Mouse (Mus musculus): ENCODE measurements around the gene Islr2.
A peak's percentile ranks its signal among the peaks of the same experiment; 100 is the strongest.

Gene Islr2

GRCm38 (mm10) chr9:58220218-58220903 lies 16.2 kb upstream of the Islr2 start:
- DNase-seq: peak in 1 of 2 experiments; percentile 29

DNA sequence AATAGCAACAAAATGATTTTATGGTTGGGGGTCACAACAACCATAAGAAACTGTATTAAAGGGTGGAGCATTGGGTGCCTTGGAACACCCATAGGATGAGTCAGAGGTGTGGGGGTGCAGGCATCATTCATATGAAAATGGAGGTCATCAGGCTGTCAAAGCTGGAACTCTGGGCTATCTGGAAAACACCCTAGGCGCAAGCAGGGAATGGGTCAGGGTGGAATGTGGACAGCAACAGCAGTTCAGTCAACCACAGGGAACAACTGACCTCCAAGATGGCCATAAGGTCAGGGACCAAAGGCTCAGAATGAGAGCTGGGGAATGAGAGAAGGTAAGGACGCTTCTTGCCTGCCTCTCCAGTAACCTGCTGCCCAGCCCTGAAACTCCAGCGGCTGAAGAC lies 14.4 kb upstream of the Islr2 start:
- DNase-seq: no peak

DNA sequence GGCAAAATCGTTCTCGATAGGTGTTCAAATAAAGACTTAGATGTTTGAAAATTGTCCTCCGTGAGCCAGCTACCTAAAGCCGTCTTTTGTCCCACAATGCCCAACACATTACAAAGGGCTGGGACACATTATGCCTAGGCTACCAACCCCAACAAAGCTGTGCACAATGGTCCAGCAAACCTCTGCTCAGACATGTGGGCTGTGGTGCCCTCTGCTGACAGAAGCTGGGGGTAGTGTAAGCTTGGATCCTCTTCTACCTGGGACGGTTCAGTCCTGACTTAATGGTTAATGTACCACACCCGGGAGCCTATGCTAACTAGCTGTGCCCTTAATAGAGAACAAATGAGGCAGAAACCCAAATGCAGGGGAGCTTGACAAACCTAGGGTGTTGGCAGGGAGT lies 12.3 kb upstream of the Islr2 start:
- DNase-seq: no peak

GRCm38 (mm10) chr9:58214519-58215180 lies 10.5 kb upstream of the Islr2 start:
- DNase-seq: no peak

DNA sequence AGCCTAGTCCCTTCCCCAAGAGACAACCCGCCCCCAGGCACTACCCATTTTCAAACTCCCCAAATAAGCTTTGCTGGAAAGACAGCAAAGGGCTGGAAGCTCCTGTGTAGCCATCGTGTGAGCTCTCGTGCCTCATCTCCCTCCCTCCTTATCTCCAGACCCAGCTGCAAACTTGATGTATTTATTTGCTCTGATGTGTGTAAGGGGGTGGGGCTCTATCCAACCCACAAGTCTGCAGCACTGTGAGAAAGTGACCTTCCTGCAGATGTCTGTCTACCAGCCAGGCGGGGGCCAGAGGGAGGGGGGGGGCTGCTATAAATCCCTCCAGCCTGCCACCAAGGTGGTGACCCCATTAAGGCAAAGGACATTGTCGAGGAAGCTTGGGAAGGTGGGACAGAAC lies 9.7 kb upstream of the Islr2 start:
- DNase-seq: no peak

DNA sequence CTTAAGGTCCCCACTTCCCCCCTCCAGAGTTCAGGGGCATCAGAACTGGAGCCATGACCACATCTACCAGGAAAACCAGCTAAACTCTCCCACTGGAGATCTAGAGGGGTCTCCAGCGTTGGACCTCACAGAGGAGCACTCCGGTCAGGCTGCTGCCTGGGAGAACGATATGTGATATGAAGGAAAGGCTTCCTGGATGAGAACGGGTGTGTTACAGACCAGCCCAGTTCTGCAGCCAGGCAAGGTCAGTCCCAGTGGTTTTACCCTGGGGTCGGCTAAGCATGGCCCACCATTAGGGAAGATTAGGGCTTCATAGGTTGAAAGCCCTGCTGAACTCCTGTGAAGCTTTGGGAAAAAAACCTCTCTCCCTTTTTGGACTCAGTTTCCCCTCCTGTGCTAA lies 9.3 kb upstream of the Islr2 start:
- DNase-seq: no peak

- no peak for DNase-seq
Measured at GRCm38 (mm10) chr9:58210304-58210627, 6.1 kb upstream of the Islr2 start.

DNA sequence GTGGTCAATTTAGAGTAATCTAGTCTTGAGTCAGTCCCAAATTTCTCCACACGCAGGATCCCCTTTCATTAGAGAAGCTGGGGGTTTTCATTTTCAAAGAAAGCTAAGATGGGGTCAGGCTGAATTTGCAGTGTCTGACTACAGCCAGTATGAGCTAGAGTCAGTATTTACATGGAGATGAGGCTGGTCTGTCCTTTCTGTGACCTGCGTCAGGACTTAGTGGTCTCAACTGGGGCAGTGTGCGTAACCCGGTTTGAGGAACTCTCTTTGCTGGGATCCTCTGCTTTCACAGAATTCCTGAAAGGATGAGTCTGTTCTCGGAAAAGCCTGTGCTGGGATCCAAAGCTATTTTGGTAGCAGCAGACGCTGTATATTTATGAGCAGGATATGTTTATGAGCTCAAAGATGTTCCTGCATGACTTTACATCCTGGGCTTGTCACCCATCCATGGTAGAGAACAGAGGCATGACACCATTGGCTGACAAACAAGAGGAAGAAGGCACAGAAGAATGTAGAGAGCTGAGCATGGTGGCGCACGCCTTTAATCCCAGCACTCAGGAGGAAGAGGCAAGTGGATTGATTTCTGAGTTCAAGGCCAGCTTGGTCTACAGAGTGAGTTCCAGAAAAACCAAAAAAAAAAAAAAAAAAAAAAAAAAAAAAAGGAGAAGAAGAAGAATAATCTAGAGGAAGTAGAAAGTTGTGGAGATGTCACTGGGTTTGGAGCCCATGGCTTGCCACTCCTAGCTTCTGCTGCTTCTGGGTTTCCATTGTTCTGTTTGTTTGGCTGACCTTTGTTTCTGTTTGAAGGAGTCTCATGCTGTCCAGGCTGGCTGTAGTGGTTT lies 5.6 kb upstream of the Islr2 start:
- no peak for DNase-seq

GRCm38 (mm10) chr9:58206013-58206412 lies 1.9 kb upstream of the Islr2 start:
- DNase-seq: no peak

GRCm38 (mm10) chr9:58204448-58205000 lies 405 bp upstream of the Islr2 start:
- DNase-seq: peak; percentile 90 to 91

- no peak for DNase-seq
Measured at GRCm38 (mm10) chr9:58202676-58203453, 1.3 kb downstream of the Islr2 start.

- no peak for DNase-seq
Measured at GRCm38 (mm10) chr9:58201861-58202549, 2.1 kb downstream of the Islr2 start.

- no peak for DNase-seq
Measured at GRCm38 (mm10) chr9:58201091-58201842, 2.9 kb downstream of the Islr2 start.

DNA sequence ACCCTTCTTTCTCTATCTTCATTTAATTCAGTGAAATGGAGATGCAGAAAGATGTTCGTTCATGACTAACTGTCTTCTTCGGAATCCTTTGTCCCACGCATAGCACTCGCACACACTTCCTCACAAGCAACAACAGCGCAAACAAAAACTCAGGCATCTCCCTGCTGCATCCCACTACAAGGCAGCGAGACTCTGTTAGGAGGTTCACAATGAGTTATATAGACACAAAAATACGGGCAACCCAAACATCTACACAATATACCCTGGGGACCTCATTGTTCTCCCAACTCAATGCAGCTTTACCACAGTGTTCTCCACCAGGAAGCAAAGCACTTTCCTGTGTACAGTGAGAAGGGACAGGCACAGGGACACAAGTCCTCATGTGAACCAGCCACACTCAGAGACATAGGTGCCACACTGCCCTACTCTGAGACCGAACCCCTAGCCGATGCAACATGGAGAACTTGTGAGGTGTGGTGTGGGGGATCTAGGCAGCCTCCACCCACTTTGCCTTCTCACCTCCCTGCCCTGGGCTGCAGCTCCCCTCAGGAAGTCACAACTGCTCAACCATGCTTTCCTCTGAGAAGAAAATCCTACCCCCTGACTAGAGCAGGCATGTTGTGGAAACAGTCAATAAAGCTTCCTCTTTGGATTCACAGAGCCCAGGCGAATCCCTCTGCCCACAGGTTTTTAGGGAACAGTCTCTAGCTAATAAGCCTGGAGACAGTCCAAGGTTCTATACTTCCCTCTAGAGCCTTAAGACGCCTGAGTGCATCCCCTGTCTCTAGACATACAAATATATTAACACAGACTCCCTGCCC lies 3.6 kb downstream of the Islr2 start:
- DNase-seq: no peak

DNA sequence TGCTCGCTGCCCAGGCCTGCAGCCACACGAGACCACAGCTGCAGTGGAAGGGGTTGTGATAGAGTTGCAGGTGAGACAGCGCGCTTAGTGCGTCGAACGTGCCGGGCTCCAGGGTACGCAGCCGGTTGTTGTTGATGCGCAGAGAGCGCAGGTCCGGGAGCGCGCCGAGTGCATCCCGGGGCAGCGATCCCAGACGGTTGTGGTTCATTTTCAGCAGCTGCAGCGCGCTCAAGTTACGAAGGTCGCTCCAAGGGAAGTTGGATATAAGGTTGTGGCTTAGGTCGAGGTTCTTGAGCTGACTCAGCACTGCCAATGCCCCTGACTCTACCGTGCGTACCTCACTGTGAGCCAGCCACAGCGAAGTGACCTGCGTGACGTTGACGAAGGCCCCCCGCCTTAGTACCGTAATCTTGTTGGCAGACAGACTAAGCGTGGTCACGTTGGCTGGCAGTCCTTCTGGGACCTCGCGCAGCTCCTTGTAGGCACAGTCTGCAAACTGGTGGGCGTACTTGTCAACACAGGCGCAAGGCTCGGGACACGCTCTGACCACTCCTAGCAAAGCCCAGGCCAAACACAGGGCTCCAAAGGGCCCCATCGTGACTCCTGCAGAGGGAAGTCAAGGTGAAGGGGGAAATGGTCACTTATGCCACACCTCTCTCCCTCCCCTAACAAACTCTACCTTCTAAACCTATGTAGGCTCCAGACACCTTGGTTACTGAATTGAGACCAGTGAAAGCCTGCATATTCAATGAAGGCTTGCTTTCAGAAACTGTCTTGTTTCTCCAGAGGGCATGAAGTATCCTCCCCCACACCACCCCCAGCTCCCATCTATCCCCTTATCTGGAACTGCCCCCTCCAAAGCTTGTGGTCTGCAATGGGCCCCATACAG lies 4.5 kb downstream of the Islr2 start:
- DNase-seq: no peak

DNA sequence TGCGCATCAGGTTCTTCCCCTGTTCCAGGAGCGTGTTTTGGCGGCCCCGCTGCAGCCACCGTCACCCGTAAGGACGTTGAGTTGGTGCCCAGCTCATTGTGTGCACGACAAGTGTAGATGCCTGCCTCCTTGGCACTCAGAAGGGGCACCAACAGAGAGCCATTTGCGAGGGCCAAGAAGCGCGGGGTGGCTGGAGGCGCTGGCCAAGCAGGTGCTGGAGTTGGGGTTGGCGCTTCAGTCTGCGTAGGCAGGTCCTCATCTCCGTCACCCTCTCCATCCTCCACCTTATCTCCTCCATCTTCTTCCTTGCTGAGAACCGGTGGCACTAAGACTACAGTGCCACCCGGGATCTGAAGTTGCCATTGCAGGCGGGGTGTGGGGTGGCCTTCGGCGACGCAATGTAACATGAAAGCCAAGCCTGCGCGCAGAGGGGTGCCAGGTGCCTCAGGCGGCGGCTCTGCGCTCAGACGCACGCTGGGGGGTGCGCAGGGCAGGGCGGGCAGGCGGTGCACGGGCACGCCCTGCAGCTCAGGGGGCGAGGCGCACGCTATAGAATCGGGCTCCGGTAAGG lies 5.2 kb downstream of the Islr2 start:
- DNase-seq: no peak

DNA sequence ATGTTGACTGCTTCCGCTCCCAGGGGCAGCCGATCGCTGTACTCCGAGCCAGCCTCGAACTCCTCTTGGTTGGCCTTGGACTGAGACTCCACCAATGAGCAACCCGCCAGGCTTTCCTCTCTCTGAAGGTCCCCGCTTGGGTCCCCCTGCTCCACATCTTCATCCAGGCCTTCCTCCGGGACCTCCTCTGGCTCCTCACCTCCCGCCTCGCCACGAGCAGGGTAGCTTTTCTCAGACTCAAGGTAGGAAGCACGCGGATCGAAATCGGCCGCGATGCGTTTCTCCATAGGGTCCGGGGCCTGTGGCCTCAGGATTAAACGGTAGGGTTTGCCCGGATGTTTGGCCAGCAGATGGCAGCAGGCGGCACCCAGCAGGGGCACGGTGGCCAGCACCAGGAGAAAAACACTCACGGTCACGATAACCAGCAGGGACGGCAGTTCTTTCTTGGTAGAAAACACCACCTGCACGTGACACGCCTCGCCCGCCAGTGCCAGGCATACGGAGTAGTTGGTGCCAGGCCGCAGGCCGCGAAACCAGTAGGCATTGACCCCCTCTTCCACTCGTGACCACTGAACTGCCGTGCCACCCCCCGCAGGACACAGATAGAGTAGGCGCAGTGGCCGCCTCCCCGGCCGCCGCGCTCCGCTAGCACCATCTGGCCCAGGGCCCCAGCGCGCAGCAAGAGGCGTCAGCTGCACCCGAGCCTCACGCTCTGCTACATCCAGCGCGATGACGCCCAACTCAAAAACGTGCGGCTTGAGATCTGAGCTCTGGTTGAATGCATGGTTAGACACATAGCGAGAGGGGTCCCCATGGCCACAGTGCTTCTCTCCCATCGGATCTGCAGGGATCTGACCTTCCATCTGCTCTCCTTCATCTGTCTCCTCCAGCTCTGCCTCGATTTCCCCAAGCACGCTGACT lies 6.1 kb downstream of the Islr2 start:
- peak in 1 of 2 experiments; percentile 29 for DNase-seq

Measured in lung, adult 18-20 months (tissue).